Mouse (Mus musculus): ENCODE results near the gene Ptpn20.

GRCm38 (mm10) chr14:33662080-33662479 lies 73.1 kb downstream of the Ptpn20 start:
- TF ChIP-seq CTCF (IDR thresholded peaks at IDR 0.05; ENCODE audit: low read depth, low read length), result no peak
- TF ChIP-seq POLR2A (IDR thresholded peaks at IDR 0.05; ENCODE audit: borderline replicate concordance, low read depth, low read length), result no peak

Measured in bone marrow macrophage, adult 2 months (primary cell).